Comparison of ENCODE assay signal across 13 mouse cellular contexts in the genomic region with DNA sequence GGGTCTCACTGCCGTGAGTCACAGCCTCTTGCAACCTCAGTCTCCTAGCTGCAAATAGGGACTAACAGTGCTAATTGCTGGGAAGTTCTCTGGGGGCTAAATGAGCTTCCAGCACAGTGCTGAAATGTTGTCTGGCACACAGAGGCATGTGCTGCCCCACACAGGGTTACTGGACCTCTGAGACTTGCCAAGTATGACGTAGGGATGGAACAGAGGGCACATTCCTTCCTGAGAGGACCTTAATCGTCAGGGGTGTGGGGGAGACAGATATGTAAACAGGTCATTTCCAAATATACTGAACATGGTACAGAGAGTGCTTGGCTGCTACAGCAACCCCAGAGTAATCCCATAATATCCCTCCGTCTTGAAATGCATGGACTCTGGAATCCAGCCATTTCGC. TPM values are rescaled to one million over a fixed set of nuclear protein-coding genes. Genes with fewer than 3 reads are reported as not detected.
DNase-seq lines count a peak whose midpoint lies in the region; ATAC-seq and TF ChIP-seq lines count a peak whose summit lies in the region.
"Had no signal": no experiment of that assay in that cellular context is flagged by ENCODE, and none has a peak within 500 bp of the region (broad histone marks: within the 10 kb centered on the region; RNA-seq: fewer than 3 reads in every experiment).

No protein-coding gene starts in this region.

- H3K36me3 ChIP-seq in kidney, adult 2 months (ENCODE audit: control insufficient read depth, insufficient read depth, low read length) = no peaks in the 10 kb centered on the region
- no peaks in the 10 kb centered on the region for H3K36me3 ChIP-seq in kidney, embryonic 16.5 days (ENCODE audit: insufficient read depth, low read length)
- H3K36me3 ChIP-seq in embryonic facial prominence, embryonic 15.5 days = no peaks in the 10 kb centered on the region
- H3K36me3 ChIP-seq in hindbrain, embryonic 11.5 days (ENCODE audit: control insufficient read depth, insufficient read depth, low read length) = no peaks in the 10 kb centered on the region
- H3K36me3 ChIP-seq: neural tube, embryonic 12.5 days had no signal

- peak; percentile 86 for DNase-seq in kidney, adult 2 months
- DNase-seq in kidney, adult 9 months = peak; percentile 86
- peak; percentile 63 for DNase-seq in lung, postnatal 36 days
- no peak for DNase-seq in hindbrain, embryonic 11.5 days (ENCODE audit: low spot score)
- no peak for DNase-seq in urinary bladder, postnatal 4 days (ENCODE audit: low spot score in 2 of 2)
- DNase-seq: cerebellum, adult 2 months; gastrocnemius, postnatal 14 days; layer of hippocampus, postnatal 36 days; right cerebral cortex, postnatal 4 days had no signal

- no peak overlapping the region for H3K4me2 ChIP-seq in kidney, embryonic 16.5 days (replicated peaks; ENCODE audit: low read depth, low read length)
- H3K4me2 ChIP-seq in embryonic facial prominence, embryonic 15.5 days (replicated peaks) = no peak overlapping the region
- no peak overlapping the region for H3K4me2 ChIP-seq in hindbrain, embryonic 11.5 days (replicated peaks; ENCODE audit: low read depth, low read length)
- H3K4me2 ChIP-seq: neural tube, embryonic 12.5 days had no signal

- TF ChIP-seq POLR2A in kidney, adult 2 months (IDR thresholded peaks at IDR 0.05; ENCODE audit: low read depth, low read length) = no peak

- ATAC-seq in kidney, embryonic 16.5 days (ENCODE audit: low FRiP score, low TSS enrichment) = no peak
- ATAC-seq in embryonic facial prominence, embryonic 15.5 days (ENCODE audit: insufficient number of reproducible peaks, low FRiP score, low TSS enrichment, low read depth) = peak; percentile 39; the same call in 1 of the 2 replicates
- no peak for ATAC-seq in hindbrain, embryonic 11.5 days (ENCODE audit: low FRiP score)
- no peak for ATAC-seq in frontal cortex, adult (ENCODE audit: low TSS enrichment)

- TF ChIP-seq CTCF in kidney, adult 2 months (conservative IDR thresholded peaks at IDR 0.05; ENCODE audit: insufficient read depth, insufficient read length, low read depth, low read length) = no peak

- H3K9me3 ChIP-seq in kidney, embryonic 16.5 days (ENCODE audit: low read length) = no peaks in the 10 kb centered on the region
- no peaks in the 10 kb centered on the region for H3K9me3 ChIP-seq in embryonic facial prominence, embryonic 15.5 days (replicated peaks)
- no peaks in the 10 kb centered on the region for H3K9me3 ChIP-seq in hindbrain, embryonic 11.5 days (ENCODE audit: control insufficient read depth, low read length)
- H3K9me3 ChIP-seq: neural tube, embryonic 12.5 days had no signal

- 37% methylated on average over 5 of the region's 5 CpGs for WGBS in kidney, adult 2 months
- 56% methylated on average over 5 of the region's 5 CpGs for WGBS in kidney, embryonic 16.5 days
- 42% methylated on average over 5 of the region's 5 CpGs for WGBS in embryonic facial prominence, embryonic 15.5 days
- WGBS in hindbrain, embryonic 11.5 days = 82% methylated on average over 5 of the region's 5 CpGs

- no peak overlapping the region for H3K9ac ChIP-seq in kidney, embryonic 16.5 days (replicated peaks; ENCODE audit: low read length)
- no peak overlapping the region for H3K9ac ChIP-seq in embryonic facial prominence, embryonic 15.5 days
- H3K9ac ChIP-seq in hindbrain, embryonic 11.5 days (ENCODE audit: low read depth, low read length) = no peak overlapping the region
- H3K9ac ChIP-seq: neural tube, embryonic 12.5 days had no signal

- H3K4me3 ChIP-seq in kidney, adult 2 months (ENCODE audit: insufficient read depth, low read depth, low read length) = no peak overlapping the region
- H3K4me3 ChIP-seq in kidney, embryonic 16.5 days (ENCODE audit: low read length) = no peak overlapping the region
- H3K4me3 ChIP-seq in embryonic facial prominence, embryonic 15.5 days (replicated peaks) = no peak overlapping the region
- H3K4me3 ChIP-seq in hindbrain, embryonic 11.5 days (ENCODE audit: low read depth, low read length) = no peak overlapping the region
- H3K4me3 ChIP-seq: neural tube, embryonic 12.5 days had no signal

- no peak overlapping the region for H3K27ac ChIP-seq in kidney, adult 2 months (ENCODE audit: insufficient read depth, low read depth, low read length)
- no peak overlapping the region for H3K27ac ChIP-seq in kidney, embryonic 16.5 days (ENCODE audit: low read length)
- peak overlapping the region; percentile 66; the same call in 1 of the 2 replicates for H3K27ac ChIP-seq in embryonic facial prominence, embryonic 15.5 days (replicated peaks)
- H3K27ac ChIP-seq in hindbrain, embryonic 11.5 days (ENCODE audit: low read depth, low read length) = no peak overlapping the region
- H3K27ac ChIP-seq: neural tube, embryonic 12.5 days had no signal

- H3K27me3 ChIP-seq in kidney, adult 2 months (replicated peaks; ENCODE audit: control insufficient read depth, insufficient read depth, low read length) = no peaks in the 10 kb centered on the region
- no peaks in the 10 kb centered on the region for H3K27me3 ChIP-seq in kidney, embryonic 16.5 days (ENCODE audit: insufficient read depth, low read length)
- H3K27me3 ChIP-seq in embryonic facial prominence, embryonic 15.5 days = no peaks in the 10 kb centered on the region
- no peaks in the 10 kb centered on the region for H3K27me3 ChIP-seq in hindbrain, embryonic 11.5 days (ENCODE audit: control insufficient read depth, insufficient read depth, low read length)
- H3K27me3 ChIP-seq: neural tube, embryonic 12.5 days had no signal

- peaks cover 10% of the 10 kb centered on the region; the same call in 1 of the 2 replicates for H3K4me1 ChIP-seq in kidney, adult 2 months (ENCODE audit: control insufficient read depth, insufficient read depth, low read length)
- peaks cover 11% of the 10 kb centered on the region; the same call in 1 of the 2 replicates for H3K4me1 ChIP-seq in kidney, embryonic 16.5 days (ENCODE audit: insufficient read depth, low read length)
- peaks cover 27% of the 10 kb centered on the region for H3K4me1 ChIP-seq in embryonic facial prominence, embryonic 15.5 days
- no peaks in the 10 kb centered on the region for H3K4me1 ChIP-seq in hindbrain, embryonic 11.5 days (replicated peaks; ENCODE audit: control insufficient read depth, insufficient read depth, low read length)
- H3K4me1 ChIP-seq: neural tube, embryonic 12.5 days had no signal

RNA-seq across cellular contexts. Expression of a gene that starts 5.9 kb away (rescaled TPM):
- polyA plus RNA-seq in kidney, adult 2 months (2012; rRNA removed) = 651 and 688 TPM in 2 replicates
- polyA plus RNA-seq in kidney, embryonic 16.5 days (2015; fragmentation: Nextera tagmentation; extraction: Ambion mirVana) = 782 and 850 TPM in 2 replicates
- polyA plus RNA-seq in embryonic facial prominence, embryonic 15.5 days (2015; fragmentation: Nextera tagmentation; extraction: Ambion mirVana) = 546 and 574 TPM in 2 replicates
- polyA plus RNA-seq in hindbrain, embryonic 11.5 days (2014; fragmentation: Nextera tagmentation; extraction: Ambion mirVana) = 331 and 352 TPM in 2 replicates

Comparison
In these comparisons a context has a peak if more than half of its experiments do, and no peak if none do; other contexts are left out.
1. DNase-seq: peak in kidney, adult 2 months (single experiment), kidney, adult 9 months (single experiment) and lung, postnatal 36 days (single experiment); none in hindbrain, embryonic 11.5 days (single experiment) and urinary bladder, postnatal 4 days (0 of 2).